Mouse (Mus musculus) lung, embryonic 16.5 days (tissue): ENCODE data around the gene Txndc8. TPM values are rescaled to one million over a fixed set of nuclear protein-coding genes. Genes with fewer than 3 reads are reported as not detected.

Experiments used
- ATAC-seq: fragments of 200-750 bp; cut with Nextera tagmentation; 2 replicates; pipeline ENCODE4 v1.8.0; 2017; ENCODE audit warnings: low read depth, mild to moderate bottlenecking, moderate library complexity
- H3K27ac ChIP-seq: fragments of 300-500 bp; sonication (generic); 2 replicates; pipeline ENCODE4 v1.5.1; 2014; ENCODE audit warnings: mild to moderate bottlenecking, control low read depth, low read length
- H3K27me3 ChIP-seq: fragments of 300-500 bp; sonication (generic); 2 replicates; pipeline ENCODE4 v1.6.1; 2014; ENCODE audit warnings: low read depth, low read length, mixed read lengths; ENCODE audit not compliant: control insufficient read depth, insufficient read depth
- H3K36me3 ChIP-seq: fragments of 300-500 bp; sonication (generic); 2 replicates; pipeline ENCODE4 v1.6.1; 2014; ENCODE audit warnings: low read length; ENCODE audit not compliant: control insufficient read depth, insufficient read depth
- H3K4me1 ChIP-seq: fragments of 300-500 bp; sonication (generic); replicated peaks from 2 replicates; pipeline ENCODE4 v1.6.1; 2014; ENCODE audit warnings: low read length, mixed read lengths; ENCODE audit not compliant: control insufficient read depth, insufficient read depth
- H3K4me2 ChIP-seq: fragments of 300-500 bp; sonication (generic); 2 replicates; pipeline ENCODE4 v1.6.1; 2014; ENCODE audit warnings: low read depth, low read length, control low read depth
- H3K4me3 ChIP-seq: fragments of 300-500 bp; sonication (generic); 2 replicates; pipeline ENCODE4 v1.5.1; 2014; ENCODE audit warnings: mild to moderate bottlenecking, low read length, control low read depth
- H3K9ac ChIP-seq: fragments of 300-500 bp; sonication (generic); 2 replicates; pipeline ENCODE4 v1.6.1; 2014; ENCODE audit warnings: low read length, control low read depth
- H3K9me3 ChIP-seq: fragments of 300-500 bp; sonication (generic); 2 replicates; pipeline ENCODE4 v1.6.1; 2016; ENCODE audit warnings: low read length; ENCODE audit not compliant: control insufficient read depth
- WGBS: fragments of 180-500 bp; shearing (Covaris S2); extraction: QIAGEN DNeasy Blood & Tissue Kit; methylation state at CpG from one replicate; pipeline ENCODE4 v1.1.7; 2014; 5-methylcytosine and 5-hydroxymethylcytosine counted together
- polyA plus RNA-seq: library from polyadenylated mRNA; unstranded; fragments of >200 nt; fragmentation: Nextera tagmentation; extraction: Ambion mirVana; gene quantifications from 2 replicates; pipeline ENCODE4 v1.2.1, GENCODE M21; 2015

The Txndc8 gene
- polyA plus RNA-seq: not detected in 2 replicates

DNA sequence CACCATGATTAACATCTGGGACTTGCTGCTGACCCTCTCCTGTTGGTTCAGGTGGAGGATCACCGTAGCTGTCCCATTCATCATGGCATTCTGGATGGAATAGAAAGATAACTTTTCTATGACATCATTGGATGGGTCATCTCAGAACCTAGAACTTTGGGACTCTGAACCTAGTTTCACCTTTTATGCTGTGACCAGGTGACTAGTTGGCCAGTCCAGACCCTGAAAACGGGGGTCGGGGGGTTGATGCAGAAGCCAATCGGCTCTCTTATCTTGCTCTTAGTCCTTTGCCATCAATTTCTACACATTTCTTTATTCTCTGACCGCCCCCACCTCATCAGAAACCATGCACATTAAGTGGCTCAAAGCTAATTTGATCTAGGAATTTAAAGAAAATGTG lies at the start of gene Txndc8:
Gene Txndc8, minus strand, starts transcription at position 101 of the 400 bp plus-strand sequence.
- Histone ChIP-seq H3K4me1 (no peaks in the 10 kb centered on the region), H3K9me3 (no peaks in the 10 kb centered on the region), H3K4me2 (no peak within 1 kb of the TSS), H3K36me3 (no peaks in the 10 kb centered on the region), H3K9ac (no peak within 1 kb of the TSS), H3K27me3 (no peaks in the 10 kb centered on the region), H3K4me3 (no peak within 1 kb of the TSS), H3K27ac (no peak within 1 kb of the TSS)
- WGBS: 85% methylated on average over 5 of the region's 5 CpGs
- ATAC-seq: no peak

DNA sequence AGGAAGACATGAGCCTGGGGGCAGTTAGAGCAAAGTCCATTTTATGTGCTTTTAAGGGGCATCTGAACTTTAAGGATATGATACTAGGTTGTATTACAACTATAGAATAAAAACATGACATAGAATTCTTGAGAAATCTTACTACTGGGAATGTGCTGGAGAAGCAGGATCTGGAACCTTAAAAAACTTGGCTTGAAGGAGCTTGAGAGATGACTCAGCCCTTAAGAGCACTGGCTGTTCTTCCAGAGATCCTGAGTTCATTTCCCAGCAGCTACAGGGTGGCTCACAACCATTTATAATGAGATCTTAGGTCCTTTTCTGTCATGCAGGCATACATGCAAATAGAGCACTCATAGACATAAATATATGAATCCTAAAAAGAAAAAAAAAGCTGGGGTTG lies 46.7 kb upstream of the Txndc8 start:
- Histone ChIP-seq H3K36me3 (no peaks in the 10 kb centered on the region), H3K9me3 (no peaks in the 10 kb centered on the region), H3K4me3 (no peak overlapping the region), H3K4me2 (no peak overlapping the region), H3K27me3 (no peaks in the 10 kb centered on the region), H3K4me1 (no peaks in the 10 kb centered on the region), H3K27ac (no peak overlapping the region), H3K9ac (no peak overlapping the region)
- ATAC-seq: no peak

DNA sequence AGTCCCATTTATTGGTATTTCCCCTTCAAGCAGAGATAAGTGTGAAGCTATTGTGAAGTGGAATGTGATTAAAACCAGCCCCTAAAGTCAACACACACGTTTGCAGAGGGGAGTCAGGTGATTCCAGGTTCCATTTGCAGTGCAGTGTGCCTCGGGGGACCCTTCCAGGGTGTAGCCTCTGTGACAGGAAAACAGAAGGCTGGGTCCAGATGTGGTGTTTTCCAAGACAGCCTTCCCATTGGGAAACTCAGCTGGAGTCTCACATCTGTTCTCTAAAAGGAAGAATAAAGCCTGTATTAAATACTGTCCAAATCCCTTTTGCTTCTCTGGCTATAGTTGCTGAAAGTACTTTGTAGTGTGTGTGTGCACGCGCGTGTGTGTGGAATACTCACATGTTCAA lies 45.5 kb upstream of the Txndc8 start:
- no peak overlapping the region for H3K27ac ChIP-seq
- no peak overlapping the region for H3K9ac ChIP-seq
- no peak overlapping the region for H3K4me2 ChIP-seq
- 64% methylated on average over 5 of the region's 5 CpGs for whole genome bisulfite sequencing
- H3K27me3 ChIP-seq: no peaks in the 10 kb centered on the region
- no peaks in the 10 kb centered on the region for H3K4me1 ChIP-seq
- H3K36me3 ChIP-seq: no peaks in the 10 kb centered on the region
- H3K4me3 ChIP-seq: no peak overlapping the region
- ATAC-seq: no peak
- no peaks in the 10 kb centered on the region for H3K9me3 ChIP-seq

DNA sequence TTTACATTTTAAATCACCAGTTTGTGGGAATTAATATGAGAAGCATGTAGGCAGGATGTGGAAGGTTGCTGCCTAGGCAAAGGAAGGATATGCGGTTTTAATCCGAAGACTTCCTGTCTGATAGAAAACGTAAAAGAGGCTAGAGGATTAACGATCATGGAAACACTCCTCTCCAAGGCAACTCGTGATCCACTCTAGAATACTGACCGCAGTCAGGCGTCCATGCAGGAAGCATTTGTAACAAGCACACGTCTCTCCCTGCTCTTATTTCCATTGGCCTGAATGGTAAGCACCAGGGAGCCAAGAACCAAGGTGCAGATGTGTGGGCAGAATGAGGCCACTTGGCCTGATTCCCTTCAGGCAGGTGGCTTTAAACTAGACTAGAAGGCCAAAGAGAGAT lies 41.8 kb upstream of the Txndc8 start:
- Histone ChIP-seq H3K9me3 (no peaks in the 10 kb centered on the region), H3K36me3 (no peaks in the 10 kb centered on the region), H3K27me3 (no peaks in the 10 kb centered on the region), H3K4me2 (no peak overlapping the region), H3K4me3 (no peak overlapping the region), H3K4me1 (no peaks in the 10 kb centered on the region), H3K27ac (no peak overlapping the region), H3K9ac (no peak overlapping the region)
- no peak for ATAC-seq
- WGBS: 60% methylated on average over 8 of the region's 8 CpGs

DNA sequence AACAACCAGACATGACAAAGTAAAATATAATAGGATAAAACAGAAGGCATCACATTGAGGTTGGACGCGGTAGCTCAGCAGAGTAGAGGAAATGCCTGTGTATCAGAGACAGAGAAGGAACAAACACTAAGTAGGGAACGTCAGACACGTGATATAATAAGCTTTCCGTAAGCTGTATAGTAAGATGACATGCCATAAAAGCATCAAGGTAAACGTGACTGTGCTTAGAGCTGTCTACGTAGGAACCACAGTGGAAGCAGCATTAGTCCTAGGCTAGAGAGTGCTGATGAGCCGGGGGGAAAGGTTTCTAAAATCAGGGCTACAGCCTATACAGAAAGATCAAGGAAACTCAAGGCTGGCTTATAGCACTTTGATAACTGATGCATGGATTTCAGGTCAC lies 41.4 kb upstream of the Txndc8 start:
- no peak overlapping the region for H3K9ac ChIP-seq
- H3K27me3 ChIP-seq: no peaks in the 10 kb centered on the region
- no peaks in the 10 kb centered on the region for H3K9me3 ChIP-seq
- no peak overlapping the region for H3K27ac ChIP-seq
- ATAC-seq: no peak
- H3K4me2 ChIP-seq: no peak overlapping the region
- no peak overlapping the region for H3K4me3 ChIP-seq
- H3K4me1 ChIP-seq: no peaks in the 10 kb centered on the region
- 0 out of 2 replicates have a peak, but pooled peaks cover 2% of the 10 kb centered on the region for H3K36me3 ChIP-seq
- 77% methylated on average over 8 of the region's 8 CpGs for WGBS

DNA sequence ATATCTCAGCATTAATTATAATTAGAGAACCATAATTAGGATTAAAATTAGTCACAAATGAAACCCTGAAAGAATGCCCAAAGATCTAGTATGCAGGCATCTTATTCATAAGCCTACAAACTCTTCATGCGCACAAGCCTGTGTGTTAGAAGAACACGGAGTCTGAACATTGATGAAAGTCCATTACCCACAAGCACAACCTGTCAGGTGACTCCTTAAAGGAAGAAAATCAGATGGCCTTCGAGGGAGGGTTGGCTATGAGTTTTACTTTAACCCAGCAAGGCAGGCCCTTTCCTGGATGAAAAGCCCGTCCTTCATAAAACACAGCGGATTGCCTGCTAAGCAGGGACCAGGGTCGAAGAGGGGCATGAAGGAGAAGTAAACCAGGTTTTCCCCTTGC lies 35.9 kb upstream of the Txndc8 start:
- Histone ChIP-seq H3K27ac (no peak overlapping the region), H3K36me3 (peaks cover 7% of the 10 kb centered on the region), H3K9ac (no peak overlapping the region), H3K9me3 (no peaks in the 10 kb centered on the region), H3K4me3 (no peak overlapping the region), H3K4me1 (no peaks in the 10 kb centered on the region), H3K27me3 (no peaks in the 10 kb centered on the region), H3K4me2 (no peak overlapping the region)
- ATAC-seq: no peak
- WGBS: 83% methylated on average over 6 of the region's 6 CpGs

DNA sequence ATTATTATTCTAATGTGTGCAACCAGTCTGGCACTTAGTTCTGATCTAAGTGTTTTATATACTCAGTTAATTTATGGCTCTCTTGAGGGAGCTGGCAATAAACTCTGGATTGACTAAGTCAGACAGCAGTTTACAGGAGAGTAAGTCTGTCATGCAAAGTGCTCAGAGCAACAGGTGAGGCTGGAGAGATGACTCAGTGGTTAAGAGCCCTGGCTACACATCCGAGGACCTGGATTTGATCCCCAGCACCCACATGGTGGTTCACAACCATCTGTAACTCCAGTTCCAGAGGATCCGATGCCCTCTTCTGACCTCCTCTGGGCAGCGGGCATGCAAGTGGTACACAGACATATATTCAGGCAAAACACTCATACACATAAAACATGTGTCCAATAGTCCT lies 35.4 kb upstream of the Txndc8 start:
- WGBS: 95% methylated on average over 3 of the region's 3 CpGs
- no peaks in the 10 kb centered on the region for H3K9me3 ChIP-seq

DNA sequence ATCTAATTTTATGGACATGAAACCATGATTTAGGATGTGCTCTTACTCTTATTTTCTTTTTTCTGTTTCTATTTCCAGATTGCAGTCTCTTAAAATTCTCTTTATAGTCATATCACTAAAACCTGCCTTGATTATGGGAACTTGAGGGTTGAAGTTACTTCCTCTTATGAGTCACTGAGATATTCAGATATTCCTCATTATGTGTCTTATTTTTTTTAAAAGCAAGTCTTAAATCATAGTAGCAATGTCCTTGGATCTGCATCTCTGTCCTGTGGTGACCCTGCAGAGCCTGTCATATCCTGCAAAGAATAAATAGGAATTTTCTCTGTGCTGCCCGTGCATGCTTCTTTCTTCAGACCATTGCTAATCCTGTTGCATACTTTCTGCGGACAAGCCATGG lies 31.2 kb upstream of the Txndc8 start:
- no peaks in the 10 kb centered on the region for H3K9me3 ChIP-seq
- no peak overlapping the region for H3K4me3 ChIP-seq
- H3K36me3 ChIP-seq: peaks cover 5% of the 10 kb centered on the region
- ATAC-seq: no peak
- 80% methylated on average over 2 of the region's 2 CpGs for WGBS
- H3K4me1 ChIP-seq: 0 out of 2 replicates have a peak, but pooled peaks cover 4% of the 10 kb centered on the region
- no peaks in the 10 kb centered on the region for H3K27me3 ChIP-seq
- H3K4me2 ChIP-seq: no peak overlapping the region
- H3K9ac ChIP-seq: no peak overlapping the region
- no peak overlapping the region for H3K27ac ChIP-seq

More for the DNA sequence above, 35.4 kb upstream of the Txndc8 start:
- H3K9ac ChIP-seq: no peak overlapping the region
- H3K27ac ChIP-seq: no peak overlapping the region
- no peaks in the 10 kb centered on the region for H3K27me3 ChIP-seq
- no peak overlapping the region for H3K4me2 ChIP-seq
- ATAC-seq: no peak
- peaks cover 7% of the 10 kb centered on the region for H3K36me3 ChIP-seq
- no peak overlapping the region for H3K4me3 ChIP-seq
- 0 out of 2 replicates have a peak, but pooled peaks cover 2% of the 10 kb centered on the region for H3K4me1 ChIP-seq

DNA sequence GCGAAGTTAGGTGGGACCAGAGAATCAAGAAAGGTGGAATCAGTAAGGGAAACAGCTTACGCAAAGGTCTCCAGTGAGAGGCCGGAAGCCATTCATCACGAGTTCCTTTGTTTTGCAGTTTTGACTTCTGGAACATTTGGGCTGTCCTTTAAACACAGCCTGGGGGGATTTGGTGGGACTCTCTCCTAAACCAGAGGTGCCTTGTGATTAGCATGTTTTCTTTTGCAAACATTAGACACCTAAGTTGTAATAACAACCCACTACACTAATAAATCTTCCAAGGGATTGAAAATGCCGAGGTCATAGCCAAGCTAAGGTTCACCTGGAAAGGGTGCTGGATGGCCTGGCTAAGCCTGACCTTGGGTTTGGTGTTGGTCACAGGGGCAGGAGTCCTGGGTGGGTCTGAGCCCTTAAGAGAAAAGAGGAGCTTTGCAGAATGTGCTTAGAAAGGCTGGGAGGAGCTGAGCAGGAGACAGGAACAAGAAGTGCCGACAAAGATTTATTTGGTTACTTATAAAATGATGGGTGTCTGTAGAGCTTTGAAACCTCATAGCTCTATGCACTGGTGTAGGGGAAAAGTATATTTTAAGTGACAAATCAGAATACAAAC lies 28.3 kb upstream of the Txndc8 start:
- Histone ChIP-seq H3K4me3 (no peak overlapping the region), H3K9ac (no peak overlapping the region), H3K9me3 (no peaks in the 10 kb centered on the region), H3K27me3 (no peaks in the 10 kb centered on the region), H3K36me3 (peaks cover 5% of the 10 kb centered on the region), H3K4me2 (no peak overlapping the region), H3K27ac (no peak overlapping the region), H3K4me1 (0 out of 2 replicates have a peak, but pooled peaks cover 4% of the 10 kb centered on the region)
- 67% methylated on average over 6 of the region's 6 CpGs for WGBS
- no peak for ATAC-seq

DNA sequence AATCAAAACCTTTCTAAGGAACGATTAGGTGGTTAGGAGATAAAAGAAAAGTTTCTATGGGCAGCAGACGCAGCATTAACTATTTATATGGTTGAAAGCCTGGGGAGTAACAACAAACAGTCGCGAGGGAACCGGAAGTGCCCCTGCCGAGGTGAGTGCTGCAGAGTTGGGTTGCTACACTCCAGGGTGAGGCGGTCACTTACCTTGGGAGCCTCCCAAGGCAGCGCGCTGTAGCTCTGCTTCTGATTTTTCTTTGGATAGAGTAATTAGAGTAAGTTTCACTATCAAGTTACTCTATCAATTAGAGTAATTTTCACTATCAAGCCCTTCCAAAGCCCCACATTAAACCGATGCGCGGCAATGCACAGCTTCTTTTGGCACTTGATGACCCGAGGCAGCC lies 25.7 kb upstream of the Txndc8 start:
- Histone ChIP-seq H3K27me3 (no peaks in the 10 kb centered on the region), H3K27ac (no peak overlapping the region), H3K4me1 (0 out of 2 replicates have a peak, but pooled peaks cover 4% of the 10 kb centered on the region), H3K36me3 (no peaks in the 10 kb centered on the region), H3K4me2 (peak overlapping the region; percentile 43), H3K9me3 (0 out of 2 replicates have a peak, but pooled peaks cover 3% of the 10 kb centered on the region), H3K9ac (no peak overlapping the region), H3K4me3 (peak overlapping the region; percentile 19)
- ATAC-seq: no peak
- WGBS: 29% methylated on average over 13 of the region's 13 CpGs
